Comparison of ENCODE assay signal across 11 mouse cellular contexts in genomic region chr5:124015727-124016126, GRCm38 (mm10). TPM values are rescaled to one million over a fixed set of nuclear protein-coding genes. Genes with fewer than 3 reads are reported as not detected.
DNase-seq lines count a peak whose midpoint lies in the region; ATAC-seq and TF ChIP-seq lines count a peak whose summit lies in the region.
"Had no signal": no experiment of that assay in that cellular context is flagged by ENCODE, and none has a peak within 500 bp of the region (broad histone marks: within the 10 kb centered on the region; RNA-seq: fewer than 3 reads in every experiment).

No protein-coding gene starts in this region.

- no peak for TF ChIP-seq POLR2A in small intestine, adult 2 months (IDR thresholded peaks at IDR 0.05; ENCODE audit: low read depth, low read length)

- H3K4me3 ChIP-seq in heart, embryonic 10.5 days = no peak overlapping the region
- no peak overlapping the region for H3K4me3 ChIP-seq in kidney, embryonic 15.5 days (replicated peaks)
- no peak overlapping the region for H3K4me3 ChIP-seq in midbrain, embryonic 16.5 days (ENCODE audit: low read depth, low read length)
- no peak overlapping the region for H3K4me3 ChIP-seq in midbrain, embryonic 10.5 days
- H3K4me3 ChIP-seq in small intestine, adult 2 months (ENCODE audit: low read depth, low read length) = no peak overlapping the region
- H3K4me3 ChIP-seq: embryonic facial prominence, embryonic 10.5 days had no signal

- no peak overlapping the region for H3K9ac ChIP-seq in kidney, embryonic 15.5 days
- H3K9ac ChIP-seq in midbrain, embryonic 16.5 days (ENCODE audit: low read depth, low read length) = no peak overlapping the region

- peak overlapping the region; percentile 59 for H3K27ac ChIP-seq in heart, embryonic 10.5 days
- H3K27ac ChIP-seq in kidney, embryonic 15.5 days = 0 out of 2 replicates have a peak overlapping the region, but pooled peaks have one; percentile 85
- peak overlapping the region; percentile 6; the same call in 1 of the 2 replicates for H3K27ac ChIP-seq in midbrain, embryonic 16.5 days (ENCODE audit: low read length)
- no peak overlapping the region for H3K27ac ChIP-seq in midbrain, embryonic 10.5 days (replicated peaks)
- peak overlapping the region; percentile 9; the same call in 1 of the 2 replicates for H3K27ac ChIP-seq in small intestine, adult 2 months (ENCODE audit: insufficient read depth, low read depth, low read length)

- DNase-seq in heart, embryonic 10.5 days (ENCODE audit: low spot score) = no peak
- DNase-seq in heart, adult 18-20 months = no peak
- DNase-seq in kidney, adult 11 months = no peak
- DNase-seq in midbrain, embryonic 10.5 days (ENCODE audit: low spot score) = no peak
- no peak for DNase-seq in spleen, adult 18-20 months
- DNase-seq: adrenal gland, adult 8-10 months; kidney, postnatal 14 days had no signal

- no peaks in the 10 kb centered on the region for H3K9me3 ChIP-seq in heart, embryonic 10.5 days
- no peaks in the 10 kb centered on the region for H3K9me3 ChIP-seq in kidney, embryonic 15.5 days (replicated peaks)
- no peaks in the 10 kb centered on the region for H3K9me3 ChIP-seq in midbrain, embryonic 16.5 days (replicated peaks; ENCODE audit: control insufficient read depth, low read length, poor library complexity, severe bottlenecking)
- no peaks in the 10 kb centered on the region for H3K9me3 ChIP-seq in midbrain, embryonic 10.5 days (replicated peaks)
- H3K9me3 ChIP-seq: embryonic facial prominence, embryonic 10.5 days had no signal

- H3K36me3 ChIP-seq in heart, embryonic 10.5 days = peaks cover under 1% of the 10 kb centered on the region; the same call in 1 of the 2 replicates
- H3K36me3 ChIP-seq in kidney, embryonic 15.5 days = no peaks in the 10 kb centered on the region
- no peaks in the 10 kb centered on the region for H3K36me3 ChIP-seq in midbrain, embryonic 16.5 days (ENCODE audit: control insufficient read depth, insufficient read depth, low read length)
- H3K36me3 ChIP-seq in midbrain, embryonic 10.5 days = peaks cover 25% of the 10 kb centered on the region
- no peaks in the 10 kb centered on the region for H3K36me3 ChIP-seq in small intestine, adult 2 months (ENCODE audit: control insufficient read depth, insufficient read depth, low read length)

- TF ChIP-seq CTCF in small intestine, adult 2 months (IDR thresholded peaks at IDR 0.05; ENCODE audit: extremely low read depth, insufficient read length, insufficient replicate concordance, low read depth, low read length) = no peak

- H3K27me3 ChIP-seq in heart, embryonic 10.5 days (ENCODE audit: insufficient read depth, poor library complexity, severe bottlenecking) = no peaks in the 10 kb centered on the region
- no peaks in the 10 kb centered on the region for H3K27me3 ChIP-seq in kidney, embryonic 15.5 days
- H3K27me3 ChIP-seq in midbrain, embryonic 16.5 days (ENCODE audit: control insufficient read depth, insufficient read depth, low read depth, low read length) = no peaks in the 10 kb centered on the region
- H3K27me3 ChIP-seq in midbrain, embryonic 10.5 days (ENCODE audit: low read depth, poor library complexity, severe bottlenecking) = no peaks in the 10 kb centered on the region
- no peaks in the 10 kb centered on the region for H3K27me3 ChIP-seq in small intestine, adult 2 months (ENCODE audit: control insufficient read depth, insufficient read depth, low read length)

- no peak overlapping the region for H3K4me2 ChIP-seq in kidney, embryonic 15.5 days
- no peak overlapping the region for H3K4me2 ChIP-seq in midbrain, embryonic 16.5 days (ENCODE audit: low read length)

- 80% methylated on average over 2 of the region's 2 CpGs for WGBS in heart, embryonic 10.5 days
- 61% methylated on average over 2 of the region's 2 CpGs for WGBS in kidney, embryonic 15.5 days
- WGBS in midbrain, embryonic 16.5 days = 72% methylated on average over 2 of the region's 2 CpGs
- 77% methylated on average over 2 of the region's 2 CpGs for WGBS in midbrain, embryonic 10.5 days
- WGBS in small intestine, adult 2 months = 75% methylated on average over 2 of the region's 2 CpGs

- no peak for ATAC-seq in kidney, embryonic 15.5 days (replicated peaks; ENCODE audit: low FRiP score)
- ATAC-seq in midbrain, embryonic 16.5 days = no peak

- H3K4me1 ChIP-seq in heart, embryonic 10.5 days = peaks cover 98% of the 10 kb centered on the region
- H3K4me1 ChIP-seq in kidney, embryonic 15.5 days = peaks cover 96% of the 10 kb centered on the region
- peaks cover 46% of the 10 kb centered on the region for H3K4me1 ChIP-seq in midbrain, embryonic 16.5 days (ENCODE audit: control insufficient read depth, insufficient read depth, low read length)
- H3K4me1 ChIP-seq in midbrain, embryonic 10.5 days = peaks cover 98% of the 10 kb centered on the region
- H3K4me1 ChIP-seq in small intestine, adult 2 months (ENCODE audit: control insufficient read depth, insufficient read depth, insufficient read length, low read length) = peaks cover 57% of the 10 kb centered on the region

RNA-seq across cellular contexts. Expression of gene Vps37b, which starts 16.3 kb away (rescaled TPM):
- polyA plus RNA-seq in heart, embryonic 10.5 days (2016; fragmentation: Nextera tagmentation; extraction: Ambion mirVana) = 54.0 and 61.4 TPM in 2 replicates
- 10 to 100 TPM; 15.1 to 15.2 TPM for total RNA-seq in heart, adult 18-20 months (2021)
- polyA plus RNA-seq in kidney, embryonic 15.5 days (2015; fragmentation: Nextera tagmentation; extraction: Ambion mirVana) = 33.8 and 35.3 TPM in 2 replicates
- 59.5 and 62.0 TPM in 2 replicates for polyA plus RNA-seq in midbrain, embryonic 16.5 days (2015; fragmentation: Nextera tagmentation; extraction: Ambion mirVana)
- polyA plus RNA-seq in midbrain, embryonic 10.5 days (2016; fragmentation: Nextera tagmentation; extraction: Ambion mirVana) = 58.1 and 69.2 TPM in 2 replicates
- polyA plus RNA-seq in small intestine, adult 2 months (2012; rRNA removed) = 35.9 and 55.6 TPM in 2 replicates

RNA-seq across cellular contexts. Expression of gene Hip1r, which starts 42.3 kb away (rescaled TPM):
- 6.5 and 8.4 TPM in 2 replicates for polyA plus RNA-seq in heart, embryonic 10.5 days (2016; fragmentation: Nextera tagmentation; extraction: Ambion mirVana)
- 10 to 100 TPM; 11.1 to 11.3 TPM for total RNA-seq in heart, adult 18-20 months (2021)
- 18.2 and 20.0 TPM in 2 replicates for polyA plus RNA-seq in kidney, embryonic 15.5 days (2015; fragmentation: Nextera tagmentation; extraction: Ambion mirVana)
- polyA plus RNA-seq in midbrain, embryonic 16.5 days (2015; fragmentation: Nextera tagmentation; extraction: Ambion mirVana) = 33.5 and 34.3 TPM in 2 replicates
- polyA plus RNA-seq in midbrain, embryonic 10.5 days (2016; fragmentation: Nextera tagmentation; extraction: Ambion mirVana) = 6.6 and 9.2 TPM in 2 replicates
- polyA plus RNA-seq in small intestine, adult 2 months (2012; rRNA removed) = 30.3 and 40.9 TPM in 2 replicates
